Mouse (Mus musculus): ENCODE data around the gene Exosc1. TPM values are rescaled to one million over a fixed set of nuclear protein-coding genes. Genes with fewer than 3 reads are reported as not detected.

Exosc1 gene
- polyA plus RNA-seq (2015; fragmentation: Nextera tagmentation; extraction: Ambion mirVana) = 64.2 and 64.5 TPM in 2 replicates

DNA sequence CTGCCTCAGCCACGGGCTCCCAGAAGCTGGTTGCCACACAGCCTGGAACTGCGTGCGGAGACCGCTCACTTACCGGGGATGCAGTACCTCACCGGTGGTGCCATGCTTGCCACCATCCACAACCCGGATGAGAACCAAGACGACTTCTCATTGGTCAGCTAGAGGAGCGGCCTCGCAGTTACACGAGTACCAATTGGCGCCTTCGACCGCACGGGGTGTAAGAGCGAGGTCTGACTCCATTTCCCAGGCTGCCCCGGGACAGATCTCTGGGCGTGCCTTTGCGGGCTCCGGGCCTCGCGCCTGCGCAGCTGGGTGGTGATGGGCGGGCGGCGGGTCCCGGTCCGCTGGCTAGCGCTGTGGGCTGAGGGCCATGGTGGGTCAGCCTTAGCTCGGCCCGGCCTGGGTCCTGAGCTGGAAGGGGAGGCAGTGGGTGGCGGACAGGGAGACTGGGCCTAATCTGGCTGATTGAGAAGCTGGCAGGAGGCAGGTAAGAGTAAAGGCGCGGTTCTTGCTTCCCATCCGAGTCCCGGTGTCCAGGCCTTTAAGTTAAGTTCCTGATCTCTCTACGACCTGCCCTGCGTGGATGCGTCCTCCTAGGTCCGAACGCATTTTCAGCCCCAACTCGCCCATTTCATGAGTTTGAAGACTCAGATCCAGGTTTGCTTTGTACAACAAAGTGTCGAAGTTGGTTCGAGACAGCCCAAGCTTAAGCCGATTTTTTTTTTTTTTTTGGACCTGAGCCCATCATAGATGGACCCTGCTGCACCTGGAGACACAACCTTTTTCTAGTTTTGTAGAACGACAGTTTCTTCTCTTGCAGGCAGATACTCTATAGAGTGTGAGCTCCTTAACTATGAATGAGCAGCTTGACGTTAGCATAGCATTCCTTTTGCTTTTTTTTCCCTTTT is at the start of gene Exosc1, which contains the start of gene Zdhhc16:
Gene Exosc1, minus strand, starts transcription at position 245 of the 908 bp plus-strand sequence.
Gene Zdhhc16, plus strand, starts transcription at position 302 of the 908 bp plus-strand sequence.

DNA sequence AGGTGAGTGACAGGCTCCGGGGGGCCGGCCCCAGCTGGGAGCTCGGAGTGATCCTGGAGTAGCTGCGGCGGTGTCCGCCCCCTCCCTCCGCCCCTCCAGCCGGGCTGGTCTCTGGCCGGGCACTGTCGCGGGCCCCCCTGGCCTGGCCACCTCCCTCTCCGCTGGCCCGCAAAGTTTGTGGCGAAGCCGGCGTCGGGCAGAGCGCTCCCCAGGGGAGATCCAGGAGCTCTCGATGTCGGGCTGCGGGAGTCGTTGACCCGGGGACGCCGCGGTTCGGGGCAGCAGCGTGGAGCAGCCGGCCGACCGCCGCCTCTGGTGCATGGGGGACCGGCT is 48.3 kb upstream of the Exosc1 start, which contains the start of gene Ubtd1:
Gene Ubtd1, plus strand, starts transcription at position 169 of the 333 bp plus-strand sequence.

DNA sequence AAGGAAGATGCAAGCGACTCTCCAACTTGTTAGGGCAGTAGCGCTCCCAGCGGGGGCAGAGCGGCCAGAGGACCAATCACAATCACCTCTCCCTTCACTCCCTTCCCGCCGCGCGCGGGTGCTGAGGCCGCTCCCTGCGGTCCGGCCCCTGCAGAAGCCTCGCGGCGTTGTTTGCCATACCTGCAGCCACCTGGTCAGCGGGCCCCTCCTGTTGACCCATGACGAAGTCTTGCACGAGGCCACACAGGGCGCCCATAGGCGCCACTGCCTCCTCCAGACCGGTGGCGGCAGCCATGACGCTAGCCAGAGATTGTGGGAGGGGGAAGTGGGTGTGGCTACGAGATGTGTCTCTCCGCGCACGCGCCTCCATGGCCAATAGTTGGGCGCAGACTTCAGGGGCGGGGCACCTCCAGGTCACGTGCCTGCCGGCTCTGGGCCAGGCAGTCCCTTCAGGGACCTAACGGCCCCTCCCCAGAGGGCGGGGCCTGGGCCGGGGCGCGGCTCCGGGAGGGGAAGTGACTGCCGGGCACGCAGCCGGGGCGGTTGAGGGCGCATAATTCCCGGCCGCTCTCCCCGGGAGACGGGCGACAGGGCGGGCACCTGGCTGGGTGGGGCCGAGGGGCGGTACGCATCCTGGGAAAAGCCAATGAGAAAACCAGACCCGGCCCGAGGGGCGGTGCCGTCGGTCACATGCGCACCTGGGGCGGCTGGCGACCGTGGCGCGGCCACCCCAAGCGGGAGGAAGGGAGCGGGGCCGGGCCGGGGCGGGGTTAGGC is 47.8 kb upstream of the Exosc1 start, which contains the start of gene Mms19:
Gene Mms19, minus strand, starts transcription at position 339 of the 776 bp plus-strand sequence.

DNA sequence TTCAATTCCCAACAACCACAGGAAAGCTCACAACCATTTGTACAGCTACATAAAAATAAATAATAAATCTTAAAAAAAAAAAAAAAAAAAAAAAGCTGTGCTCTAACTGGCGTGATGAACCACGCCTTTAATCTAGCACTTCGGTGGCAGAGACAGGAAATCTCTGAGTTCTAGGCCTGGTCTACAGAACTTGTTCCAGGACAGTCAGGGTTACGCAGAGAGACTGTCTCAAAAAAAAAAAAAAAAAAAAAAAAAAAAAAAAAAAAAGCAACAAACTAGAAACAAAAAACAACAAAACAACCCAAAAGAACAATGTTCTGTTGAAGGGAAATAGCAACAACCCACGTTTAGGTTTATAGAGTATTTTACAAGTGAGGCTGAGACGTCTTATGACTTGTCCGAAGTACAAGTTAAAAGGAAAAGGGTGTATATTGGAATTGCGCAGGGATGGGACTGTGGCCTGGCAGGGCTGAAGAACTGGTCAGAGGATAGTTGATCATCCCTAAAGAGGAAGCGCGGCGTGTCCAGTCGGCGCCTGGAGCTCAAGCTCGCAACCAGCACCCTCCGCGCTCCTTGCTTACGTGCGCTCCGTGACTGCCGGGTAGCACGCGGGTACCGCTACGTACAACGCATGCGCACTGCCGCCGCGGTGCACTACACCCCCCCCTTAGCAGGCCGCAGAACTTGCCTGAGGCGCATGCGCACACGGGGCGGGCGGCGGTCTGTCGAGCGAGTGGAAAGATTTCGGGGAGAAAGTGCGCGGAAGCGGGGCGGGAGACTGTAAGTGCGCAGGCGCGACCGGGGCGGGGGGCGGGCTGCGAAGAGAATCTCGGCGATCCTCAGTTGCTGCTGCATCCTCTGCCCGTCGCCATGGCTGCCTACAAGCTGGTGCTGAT is 21.8 kb downstream of the Exosc1 start, which contains the start of gene Pgam1:
Gene Pgam1, plus strand, starts transcription at position 746 of the 896 bp plus-strand sequence.

DNA sequence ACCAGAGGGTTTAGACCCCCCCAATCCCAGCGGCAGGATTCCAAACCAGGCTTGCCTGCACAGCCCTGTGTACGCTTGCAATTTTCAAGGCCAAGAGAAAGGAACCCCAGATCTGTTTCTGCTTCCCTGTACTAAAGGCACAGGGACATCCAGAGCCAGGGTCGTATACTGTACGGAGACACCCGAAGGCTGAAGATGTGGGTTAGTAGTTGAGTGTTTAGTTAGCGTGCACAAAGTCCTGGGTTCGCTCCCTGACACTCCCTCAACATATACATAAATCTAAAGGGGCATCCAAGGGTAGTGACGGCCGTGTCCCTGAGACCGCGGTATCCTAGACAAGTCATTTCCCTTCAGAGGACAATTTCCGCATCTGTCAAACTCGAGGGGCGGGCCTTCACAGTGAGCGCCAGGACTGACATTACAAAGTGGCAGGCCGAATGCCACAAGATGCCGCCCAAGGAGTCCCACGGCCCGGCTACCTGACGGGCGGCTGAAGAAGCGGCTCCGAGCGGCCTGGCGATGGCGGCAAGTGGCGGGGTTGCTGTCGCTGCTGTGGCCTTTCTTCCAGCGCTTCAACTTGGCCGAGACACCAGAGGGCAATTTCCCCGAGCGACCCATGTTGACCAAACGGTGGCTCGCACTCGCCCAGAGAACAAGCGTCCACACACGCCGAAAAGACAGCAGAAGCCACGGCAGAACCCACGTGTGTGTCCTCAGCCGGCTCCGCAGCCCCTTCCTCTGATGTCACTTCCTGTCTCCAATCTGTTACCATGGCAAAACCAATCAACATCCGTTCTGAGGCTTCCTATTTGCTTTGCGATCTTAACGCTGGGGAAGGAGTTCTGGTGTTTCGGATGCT is 37.5 kb downstream of the Exosc1 start, which contains the start of gene Rrp12:
Gene Rrp12, minus strand, starts transcription at position 714 of the 859 bp plus-strand sequence.

Other genes starting within 250 kb of the Exosc1 start
- gene Slit1, start 189.8 kb downstream of the Exosc1 start, polyA plus RNA-seq (2015; fragmentation: Nextera tagmentation; extraction: Ambion mirVana) = 20.8 and 29.1 TPM in 2 replicates
- gene Arhgap19, start 131.4 kb downstream of the Exosc1 start, polyA plus RNA-seq (2015; fragmentation: Nextera tagmentation; extraction: Ambion mirVana) = 3.9 and 4.6 TPM in 2 replicates
- 22.3 and 22.9 TPM in 2 replicates for gene Frat1, start 103.5 kb downstream of the Exosc1 start, polyA plus RNA-seq (2015; fragmentation: Nextera tagmentation; extraction: Ambion mirVana)
- gene Frat2, start 85.3 kb downstream of the Exosc1 start, polyA plus RNA-seq (2015; fragmentation: Nextera tagmentation; extraction: Ambion mirVana) = 6.8 and 7.6 TPM in 2 replicates
- 11.1 and 12.1 TPM in 2 replicates for gene Rrp12, start 37.2 kb downstream of the Exosc1 start, polyA plus RNA-seq (2015; fragmentation: Nextera tagmentation; extraction: Ambion mirVana)
- 600 and 610 TPM in 2 replicates for gene Pgam1, start 21.5 kb downstream of the Exosc1 start, polyA plus RNA-seq (2015; fragmentation: Nextera tagmentation; extraction: Ambion mirVana)
- 78.4 and 85.8 TPM in 2 replicates for gene Zdhhc16, start 57 bp upstream of the Exosc1 start, polyA plus RNA-seq (2015; fragmentation: Nextera tagmentation; extraction: Ambion mirVana)
- gene Mms19, start 47.7 kb upstream of the Exosc1 start, polyA plus RNA-seq (2015; fragmentation: Nextera tagmentation; extraction: Ambion mirVana) = 21.8 and 22.5 TPM in 2 replicates
- 18.1 and 18.2 TPM in 2 replicates for gene Ubtd1, start 48.3 kb upstream of the Exosc1 start, polyA plus RNA-seq (2015; fragmentation: Nextera tagmentation; extraction: Ambion mirVana)
- 1.4 and 1.6 TPM in 2 replicates for gene Ankrd2, start 102.6 kb upstream of the Exosc1 start, polyA plus RNA-seq (2015; fragmentation: Nextera tagmentation; extraction: Ambion mirVana)
- 3.7 and 4.5 TPM in 2 replicates for gene Hoga1, start 112.2 kb upstream of the Exosc1 start, polyA plus RNA-seq (2015; fragmentation: Nextera tagmentation; extraction: Ambion mirVana)
- gene 4933411K16Rik, start 118.8 kb upstream of the Exosc1 start, polyA plus RNA-seq (2015; fragmentation: Nextera tagmentation; extraction: Ambion mirVana) = not detected in 2 replicates
- 80.5 and 94.0 TPM in 2 replicates for gene Morn4, start 152.9 kb upstream of the Exosc1 start, polyA plus RNA-seq (2015; fragmentation: Nextera tagmentation; extraction: Ambion mirVana)
- 37.1 and 44.5 TPM in 2 replicates for gene Pi4k2a, start 157.0 kb upstream of the Exosc1 start, polyA plus RNA-seq (2015; fragmentation: Nextera tagmentation; extraction: Ambion mirVana)
- gene Avpi1, start 195.6 kb upstream of the Exosc1 start, polyA plus RNA-seq (2015; fragmentation: Nextera tagmentation; extraction: Ambion mirVana) = 19.9 and 22.8 TPM in 2 replicates
- gene Marveld1, start 214.0 kb upstream of the Exosc1 start, polyA plus RNA-seq (2015; fragmentation: Nextera tagmentation; extraction: Ambion mirVana) = 4.8 and 7.9 TPM in 2 replicates
- 41.1 and 45.9 TPM in 2 replicates for gene Zfyve27, start 230.5 kb upstream of the Exosc1 start, polyA plus RNA-seq (2015; fragmentation: Nextera tagmentation; extraction: Ambion mirVana)

Measured in neural tube, postnatal 0 days (tissue).